Mouse (Mus musculus): ENCODE measurements at regions not wholly inside any gene's neighbourhood (a gene's known extent, or its start where the extent isn't known, plus 50 kb on each side); places are given as distances from the start of the nearest gene placed in this dataset.

GRCm38 (mm10) chr1:34930571-34930970, 80.8 kb downstream of the Plekhb2 start:
- H3K27me3 ChIP-seq (replicated peaks) = no peaks in the 10 kb centered on the region
- ATAC-seq (replicated peaks) = no peak
- peaks cover 8% of the 10 kb centered on the region; the same call in 1 of the 2 replicates for H3K9me3 ChIP-seq
- H3K9ac ChIP-seq = no peak overlapping the region
- no peak overlapping the region for H3K4me3 ChIP-seq
- no peak overlapping the region for H3K4me2 ChIP-seq
- 88% methylated on average over 11 of the region's 11 CpGs for WGBS
- no peaks in the 10 kb centered on the region for H3K4me1 ChIP-seq
- H3K36me3 ChIP-seq (replicated peaks) = no peaks in the 10 kb centered on the region
- no peak overlapping the region for H3K27ac ChIP-seq

GRCm38 (mm10) chr1:34943196-34943595, 93.4 kb downstream of the Plekhb2 start:
- H3K36me3 ChIP-seq (replicated peaks) = no peaks in the 10 kb centered on the region
- no peak overlapping the region for H3K4me3 ChIP-seq
- 100% methylated on average over 1 of the region's 1 CpGs for WGBS
- H3K27ac ChIP-seq = no peak overlapping the region
- H3K4me1 ChIP-seq = no peaks in the 10 kb centered on the region
- no peak for ATAC-seq (replicated peaks)
- no peak overlapping the region for H3K4me2 ChIP-seq
- H3K9ac ChIP-seq = no peak overlapping the region
- H3K9me3 ChIP-seq = no peaks in the 10 kb centered on the region
- H3K27me3 ChIP-seq (replicated peaks) = no peaks in the 10 kb centered on the region

- H3K9ac ChIP-seq = no peak overlapping the region
- H3K36me3 ChIP-seq (replicated peaks) = no peaks in the 10 kb centered on the region
- 0 out of 2 replicates have a peak, but pooled peaks cover 6% of the 10 kb centered on the region for H3K4me1 ChIP-seq
- ATAC-seq (replicated peaks) = peak; percentile 83
- 62% methylated on average over 19 of the region's 19 CpGs for WGBS
- peak overlapping the region; percentile 49 for H3K27ac ChIP-seq
- H3K9me3 ChIP-seq = no peaks in the 10 kb centered on the region
- no peaks in the 10 kb centered on the region for H3K27me3 ChIP-seq (replicated peaks)
- H3K4me2 ChIP-seq = no peak overlapping the region
- H3K4me3 ChIP-seq = no peak overlapping the region
Observed at GRCm38 (mm10) chr1:34961633-34962507, 112.1 kb downstream of the Plekhb2 start.

- Histone ChIP-seq H3K9ac (no peak overlapping the region), H3K4me2 (no peak overlapping the region), H3K27me3 (replicated peaks) (no peaks in the 10 kb centered on the region), H3K4me1 (0 out of 2 replicates have a peak, but pooled peaks cover 6% of the 10 kb centered on the region), H3K9me3 (no peaks in the 10 kb centered on the region), H3K27ac (peak overlapping the region; percentile 49), H3K36me3 (replicated peaks) (no peaks in the 10 kb centered on the region), H3K4me3 (no peak overlapping the region)
- peak; percentile 77 for ATAC-seq (replicated peaks)
- 61% methylated on average over 6 of the region's 6 CpGs for whole genome bisulfite sequencing
Observed at GRCm38 (mm10) chr1:34962508-34962885, 112.7 kb downstream of the Plekhb2 start.

- no peaks in the 10 kb centered on the region for H3K27me3 ChIP-seq (replicated peaks)
- H3K4me1 ChIP-seq = no peaks in the 10 kb centered on the region
- H3K9ac ChIP-seq = no peak overlapping the region
- no peaks in the 10 kb centered on the region for H3K36me3 ChIP-seq (replicated peaks)
- H3K9me3 ChIP-seq = no peaks in the 10 kb centered on the region
- no peak overlapping the region for H3K27ac ChIP-seq
- H3K4me3 ChIP-seq = no peak overlapping the region
- no peak for ATAC-seq (replicated peaks)
- 90% methylated on average over 6 of the region's 6 CpGs for WGBS
- no peak overlapping the region for H3K4me2 ChIP-seq
Observed at GRCm38 (mm10) chr1:34974801-34975200, 125.0 kb downstream of the Plekhb2 start.

- H3K4me1 ChIP-seq = no peaks in the 10 kb centered on the region
- H3K27ac ChIP-seq = no peak overlapping the region
- 94% methylated on average over 10 of the region's 10 CpGs for WGBS
- H3K36me3 ChIP-seq (replicated peaks) = no peaks in the 10 kb centered on the region
- ATAC-seq (replicated peaks) = no peak
- no peak overlapping the region for H3K4me3 ChIP-seq
- no peaks in the 10 kb centered on the region for H3K9me3 ChIP-seq
- no peak overlapping the region for H3K4me2 ChIP-seq
- H3K9ac ChIP-seq = no peak overlapping the region
- H3K27me3 ChIP-seq (replicated peaks) = no peaks in the 10 kb centered on the region
Observed at GRCm38 (mm10) chr1:34978156-34978555, 128.4 kb downstream of the Plekhb2 start.

- H3K4me2 ChIP-seq = no peak overlapping the region
- H3K9me3 ChIP-seq = no peaks in the 10 kb centered on the region
- no peak overlapping the region for H3K9ac ChIP-seq
- no peak for ATAC-seq (replicated peaks)
- H3K4me1 ChIP-seq = no peaks in the 10 kb centered on the region
- H3K27me3 ChIP-seq (replicated peaks) = no peaks in the 10 kb centered on the region
- no peaks in the 10 kb centered on the region for H3K36me3 ChIP-seq (replicated peaks)
- no peak overlapping the region for H3K4me3 ChIP-seq
- H3K27ac ChIP-seq = no peak overlapping the region
- 85% methylated on average over 3 of the region's 3 CpGs for WGBS
Observed at GRCm38 (mm10) chr1:34979350-34979749, 129.6 kb downstream of the Plekhb2 start.

- 95% methylated on average over 2 of the region's 2 CpGs for WGBS
- no peak for ATAC-seq (replicated peaks)
Observed at GRCm38 (mm10) chr1:34981934-34982333, 132.2 kb downstream of the Plekhb2 start.

GRCm38 (mm10) chr1:34982966-34983365, 133.2 kb downstream of the Plekhb2 start:
- Histone ChIP-seq H3K4me1 (no peaks in the 10 kb centered on the region), H3K4me2 (no peak overlapping the region), H3K9me3 (no peaks in the 10 kb centered on the region), H3K36me3 (replicated peaks) (no peaks in the 10 kb centered on the region), H3K27me3 (replicated peaks) (no peaks in the 10 kb centered on the region), H3K27ac (no peak overlapping the region), H3K9ac (no peak overlapping the region), H3K4me3 (no peak overlapping the region)
- no peak for ATAC-seq (replicated peaks)
- WGBS = 64% methylated on average over 2 of the region's 2 CpGs

More at GRCm38 (mm10) chr1:34981934-34982333, 132.2 kb downstream of the Plekhb2 start:
- Histone ChIP-seq H3K4me3 (no peak overlapping the region), H3K36me3 (replicated peaks) (no peaks in the 10 kb centered on the region), H3K4me1 (no peaks in the 10 kb centered on the region), H3K4me2 (no peak overlapping the region), H3K27me3 (replicated peaks) (no peaks in the 10 kb centered on the region), H3K9me3 (no peaks in the 10 kb centered on the region), H3K9ac (no peak overlapping the region), H3K27ac (no peak overlapping the region)

- Histone ChIP-seq H3K4me3 (no peak overlapping the region), H3K9ac (no peak overlapping the region), H3K4me1 (peaks cover 2% of the 10 kb centered on the region; the same call in 1 of the 2 replicates), H3K27me3 (replicated peaks) (no peaks in the 10 kb centered on the region), H3K36me3 (replicated peaks) (no peaks in the 10 kb centered on the region), H3K27ac (no peak overlapping the region), H3K9me3 (no peaks in the 10 kb centered on the region), H3K4me2 (no peak overlapping the region)
- 87% methylated on average over 2 of the region's 2 CpGs for WGBS
- no peak for ATAC-seq (replicated peaks)
Observed at GRCm38 (mm10) chr1:34986861-34987260, 137.1 kb downstream of the Plekhb2 start.

GRCm38 (mm10) chr1:34987650-34988221, 138.0 kb downstream of the Plekhb2 start:
- WGBS = 52% methylated on average over 8 of the region's 8 CpGs
- Histone ChIP-seq H3K27ac (no peak overlapping the region), H3K4me3 (no peak overlapping the region), H3K9ac (no peak overlapping the region), H3K4me1 (peaks cover 2% of the 10 kb centered on the region; the same call in 1 of the 2 replicates), H3K36me3 (replicated peaks) (no peaks in the 10 kb centered on the region), H3K4me2 (no peak overlapping the region), H3K9me3 (no peaks in the 10 kb centered on the region), H3K27me3 (replicated peaks) (no peaks in the 10 kb centered on the region)
- ATAC-seq (replicated peaks) = no peak

- no peaks in the 10 kb centered on the region for H3K36me3 ChIP-seq (replicated peaks)
- WGBS = 72% methylated on average over 7 of the region's 7 CpGs
- peak; percentile 56; the same call in 1 of the 2 replicates for ATAC-seq (replicated peaks)
Observed at GRCm38 (mm10) chr1:34988225-34988624, 138.4 kb downstream of the Plekhb2 start.

More at GRCm38 (mm10) chr1:34988225-34988624, 138.4 kb downstream of the Plekhb2 start:
- H3K27me3 ChIP-seq (replicated peaks) = no peaks in the 10 kb centered on the region
- H3K9me3 ChIP-seq = no peaks in the 10 kb centered on the region
- H3K27ac ChIP-seq = no peak overlapping the region
- H3K4me3 ChIP-seq = no peak overlapping the region
- H3K9ac ChIP-seq = no peak overlapping the region
- H3K4me1 ChIP-seq = peaks cover 2% of the 10 kb centered on the region; the same call in 1 of the 2 replicates
- no peak overlapping the region for H3K4me2 ChIP-seq
